Mouse (Mus musculus) frontal cortex, adult (tissue): ENCODE results near the gene Cd180.
"Not testable (repeated sequence)": the region's sequence is repeated elsewhere in the genome, so short reads cannot be mapped to it uniquely, and the experiment has no call there.

Source experiments
- ATAC-seq: cut with Nextera tagmentation; 2 replicates; pipeline ENCODE4 v1.9.2; 2017; ENCODE audit warnings: mild to moderate bottlenecking, moderate library complexity, mixed read lengths; ENCODE audit not compliant: low TSS enrichment

Cd180 gene

GRCm38 (mm10) chr13:102677602-102678001 lies 15.8 kb upstream of the Cd180 start:
- not testable (repeated sequence) for ATAC-seq

GRCm38 (mm10) chr13:102678482-102678881 lies 14.9 kb upstream of the Cd180 start:
- ATAC-seq = peak; percentile 92

- ATAC-seq = no peak
These were observed 8.5 kb upstream of the Cd180 start for GRCm38 (mm10) chr13:102684890-102685289.

GRCm38 (mm10) chr13:102688121-102688520 lies 5.2 kb upstream of the Cd180 start:
- ATAC-seq = no peak

- no peak for ATAC-seq
These were observed 3.9 kb upstream of the Cd180 start for GRCm38 (mm10) chr13:102689201-102690090.

- ATAC-seq = no peak
These were observed 3.2 kb upstream of the Cd180 start for GRCm38 (mm10) chr13:102690184-102690583.

GRCm38 (mm10) chr13:102691408-102692150 lies 1.8 kb upstream of the Cd180 start:
- no peak for ATAC-seq

GRCm38 (mm10) chr13:102694154-102694553 lies 796 bp downstream of the Cd180 start:
- ATAC-seq = no peak

- ATAC-seq = no peak
These were observed 2.0 kb downstream of the Cd180 start for GRCm38 (mm10) chr13:102695121-102695905.

GRCm38 (mm10) chr13:102698335-102698734 lies 5.0 kb downstream of the Cd180 start:
- ATAC-seq = no peak

GRCm38 (mm10) chr13:102698751-102699323 lies 5.5 kb downstream of the Cd180 start:
- peak; percentile 90 for ATAC-seq

GRCm38 (mm10) chr13:102700176-102700575 lies 6.8 kb downstream of the Cd180 start:
- no peak for ATAC-seq

GRCm38 (mm10) chr13:102700744-102701143 lies 7.4 kb downstream of the Cd180 start:
- ATAC-seq = no peak

- no peak for ATAC-seq
These were observed 23.6 kb downstream of the Cd180 start for GRCm38 (mm10) chr13:102716973-102717372.

GRCm38 (mm10) chr13:102725416-102725815 lies 32.1 kb downstream of the Cd180 start:
- ATAC-seq = no peak

GRCm38 (mm10) chr13:102725906-102726305 lies 32.5 kb downstream of the Cd180 start:
- no peak for ATAC-seq

- ATAC-seq = no peak
These were observed 33.5 kb downstream of the Cd180 start for GRCm38 (mm10) chr13:102726876-102727275.

- ATAC-seq = no peak
These were observed 34.7 kb downstream of the Cd180 start for GRCm38 (mm10) chr13:102728035-102728434.

GRCm38 (mm10) chr13:102728951-102729350 lies 35.6 kb downstream of the Cd180 start:
- not testable (repeated sequence) for ATAC-seq

- ATAC-seq = no peak
These were observed 39.7 kb downstream of the Cd180 start for GRCm38 (mm10) chr13:102733063-102733462.

GRCm38 (mm10) chr13:102737811-102738210 lies 44.5 kb downstream of the Cd180 start:
- no peak for ATAC-seq
